Mouse (Mus musculus): ENCODE data around the gene Cnnm3.

The Cnnm3 gene

GRCm38 (mm10) chr1:36511289-36512021, at the start of gene Cnnm3:
Gene Cnnm3 (plus strand): TSS chr1:36511867.
- peak; percentile 96 for DNase-seq (ENCODE audit: low read depth)

GRCm38 (mm10) chr1:36465641-36466160, 46.0 kb upstream of the Cnnm3 start:
- DNase-seq (ENCODE audit: low read depth), result no peak

GRCm38 (mm10) chr1:36467446-36467845, 44.2 kb upstream of the Cnnm3 start:
- DNase-seq (ENCODE audit: low read depth), result no peak

GRCm38 (mm10) chr1:36469811-36470444, 41.7 kb upstream of the Cnnm3 start:
- DNase-seq (ENCODE audit: low read depth), result peak; percentile 37

- DNase-seq (ENCODE audit: low read depth), result peak; percentile 92
Measured at GRCm38 (mm10) chr1:36471181-36472105, 40.2 kb upstream of the Cnnm3 start, which contains the start of gene Cnnm4. Gene Cnnm4 (plus strand): TSS chr1:36471620.

- no peak for DNase-seq (ENCODE audit: low read depth)
Measured at GRCm38 (mm10) chr1:36472106-36472440, 39.6 kb upstream of the Cnnm3 start.

GRCm38 (mm10) chr1:36473211-36473780, 38.4 kb upstream of the Cnnm3 start:
- DNase-seq (ENCODE audit: low read depth), result no peak

GRCm38 (mm10) chr1:36474646-36475045, 37.0 kb upstream of the Cnnm3 start:
- DNase-seq (ENCODE audit: low read depth), result no peak

GRCm38 (mm10) chr1:36475480-36476110, 36.1 kb upstream of the Cnnm3 start:
- DNase-seq (ENCODE audit: low read depth), result no peak

GRCm38 (mm10) chr1:36476426-36476825, 35.2 kb upstream of the Cnnm3 start:
- no peak for DNase-seq (ENCODE audit: low read depth)

GRCm38 (mm10) chr1:36478343-36478795, 33.3 kb upstream of the Cnnm3 start:
- no peak for DNase-seq (ENCODE audit: low read depth)

- DNase-seq (ENCODE audit: low read depth), result no peak
Measured at GRCm38 (mm10) chr1:36479903-36480899, 31.5 kb upstream of the Cnnm3 start.

GRCm38 (mm10) chr1:36483825-36484224, 27.8 kb upstream of the Cnnm3 start:
- no peak for DNase-seq (ENCODE audit: low read depth)

GRCm38 (mm10) chr1:36485080-36485479, 26.6 kb upstream of the Cnnm3 start:
- DNase-seq (ENCODE audit: low read depth), result no peak

- no peak for DNase-seq (ENCODE audit: low read depth)
Measured at GRCm38 (mm10) chr1:36487111-36487510, 24.6 kb upstream of the Cnnm3 start.

- DNase-seq (ENCODE audit: low read depth), result no peak
Measured at GRCm38 (mm10) chr1:36489661-36490060, 22.0 kb upstream of the Cnnm3 start.

- peak; percentile 38 for DNase-seq (ENCODE audit: low read depth)
Measured at GRCm38 (mm10) chr1:36492416-36493139, 19.1 kb upstream of the Cnnm3 start.

GRCm38 (mm10) chr1:36493299-36493698, 18.4 kb upstream of the Cnnm3 start:
- no peak for DNase-seq (ENCODE audit: low read depth)

- DNase-seq (ENCODE audit: low read depth), result peak; percentile 60
Measured at GRCm38 (mm10) chr1:36496719-36497118, 14.9 kb upstream of the Cnnm3 start.

All from 416B (cell line).